Mouse (Mus musculus) kidney, postnatal 0 days (tissue): ENCODE measurements at regions not wholly inside any gene's neighbourhood (a gene's known extent, or its start where the extent isn't known, plus 50 kb on each side); places are given as distances from the start of the nearest gene placed in this dataset.

Source experiments
- ATAC-seq: fragments of 200-750 bp; cut with Nextera tagmentation; replicated peaks from 2 replicates; pipeline ENCODE4 v1.8.0; 2017; ENCODE audit warnings: low read depth, moderate number of reproducible peaks, moderate TSS enrichment, moderate library complexity; ENCODE audit not compliant: low FRiP score
- DNase-seq: peaks from one replicate; pipeline ENCODE4 v3.0.0-alpha.2; 2016; ENCODE audit warnings: low spot score
- H3K27ac ChIP-seq: fragments of 300-500 bp; sonication (generic); 2 replicates; pipeline ENCODE4 v1.5.1; 2014; ENCODE audit warnings: mild to moderate bottlenecking
- H3K27me3 ChIP-seq: fragments of 300-500 bp; sonication (generic); 2 replicates; pipeline ENCODE4 v1.6.1; 2014; ENCODE audit warnings: low read length, mixed read lengths; ENCODE audit not compliant: insufficient read depth
- H3K36me3 ChIP-seq: fragments of 300-500 bp; sonication (generic); 2 replicates; pipeline ENCODE4 v1.6.1; 2014; ENCODE audit warnings: low read length, mixed read lengths; ENCODE audit not compliant: insufficient read depth
- H3K4me1 ChIP-seq: fragments of 300-500 bp; sonication (generic); replicated peaks from 2 replicates; pipeline ENCODE4 v1.6.1; 2014; ENCODE audit warnings: antibody characterized with exemption, low read length, mixed read lengths; ENCODE audit not compliant: insufficient read depth
- H3K4me2 ChIP-seq: fragments of 300-500 bp; sonication (generic); 2 replicates; pipeline ENCODE4 v1.6.1; 2014; ENCODE audit warnings: mild to moderate bottlenecking, low read length, moderate library complexity, mixed read lengths
- H3K4me3 ChIP-seq: fragments of 300-500 bp; sonication (generic); replicated peaks from 2 replicates; pipeline ENCODE4 v1.5.1; 2014; ENCODE audit warnings: low read depth, low read length
- H3K9ac ChIP-seq: fragments of 300-500 bp; sonication (generic); 2 replicates; pipeline ENCODE4 v1.6.1; 2014; ENCODE audit warnings: low read depth, low read length
- H3K9me3 ChIP-seq: fragments of 300-500 bp; sonication (generic); replicated peaks from 2 replicates; pipeline ENCODE4 v1.6.1; 2016; ENCODE audit warnings: low read length, inconsistent platforms, mixed read lengths
- CTCF ChIP-seq: IDR thresholded peaks from 2 replicates; pipeline ENCODE4 v1.5.1; 2016; ENCODE audit warnings: antibody characterized with exemption, low read depth, mild to moderate bottlenecking, moderate library complexity
- WGBS: fragments of 180-500 bp; shearing (Covaris S2); extraction: QIAGEN DNeasy Blood & Tissue Kit; methylation state at CpG from one replicate; pipeline ENCODE4 v1.1.7; 2014; 5-methylcytosine and 5-hydroxymethylcytosine counted together

DNA sequence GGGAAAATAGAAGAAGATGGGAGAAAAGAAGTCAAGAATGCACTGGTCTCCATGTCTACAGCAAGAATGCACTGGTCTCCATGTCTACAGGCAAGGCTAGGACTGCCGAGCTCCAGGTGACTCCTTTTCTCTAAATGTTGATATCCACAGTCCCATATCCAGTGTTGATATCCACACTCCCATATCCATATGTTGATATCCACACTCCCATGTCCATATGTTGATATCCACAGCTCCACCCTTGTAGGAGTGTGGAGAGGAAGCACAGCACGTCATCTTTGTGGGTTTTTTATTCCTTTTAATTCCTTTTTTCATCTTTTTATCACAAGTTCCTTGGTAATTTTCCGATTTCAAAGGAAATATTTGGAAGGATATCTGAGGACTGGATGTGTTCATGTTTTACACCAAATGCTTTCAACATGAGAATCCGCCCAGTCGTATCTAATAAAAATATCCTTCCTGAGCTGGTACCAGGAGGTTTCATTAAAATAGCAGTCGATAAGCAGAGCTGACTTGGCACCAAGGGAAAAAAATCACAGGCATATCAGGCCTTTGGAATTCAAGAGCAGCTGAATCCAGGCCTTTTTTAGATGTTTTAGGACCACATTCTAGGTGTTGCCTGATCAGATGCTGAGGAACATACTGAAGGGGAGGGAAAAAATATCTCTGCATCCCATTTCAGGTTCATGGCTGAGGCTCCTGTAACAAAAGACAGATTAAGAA, 653.7 kb upstream of the Cdh11 start:
- Histone ChIP-seq H3K4me2 (no peak overlapping the region), H3K27ac (no peak overlapping the region), H3K4me3 (no peak overlapping the region), H3K27me3 (no peaks in the 10 kb centered on the region), H3K9ac (no peak overlapping the region), H3K9me3 (no peaks in the 10 kb centered on the region), H3K4me1 (no peaks in the 10 kb centered on the region), H3K36me3 (no peaks in the 10 kb centered on the region)
- no peak for ATAC-seq
- no peak for DNase-seq
- WGBS = 83% methylated on average over 6 of the region's 6 CpGs
- no peak for TF ChIP-seq CTCF

DNA sequence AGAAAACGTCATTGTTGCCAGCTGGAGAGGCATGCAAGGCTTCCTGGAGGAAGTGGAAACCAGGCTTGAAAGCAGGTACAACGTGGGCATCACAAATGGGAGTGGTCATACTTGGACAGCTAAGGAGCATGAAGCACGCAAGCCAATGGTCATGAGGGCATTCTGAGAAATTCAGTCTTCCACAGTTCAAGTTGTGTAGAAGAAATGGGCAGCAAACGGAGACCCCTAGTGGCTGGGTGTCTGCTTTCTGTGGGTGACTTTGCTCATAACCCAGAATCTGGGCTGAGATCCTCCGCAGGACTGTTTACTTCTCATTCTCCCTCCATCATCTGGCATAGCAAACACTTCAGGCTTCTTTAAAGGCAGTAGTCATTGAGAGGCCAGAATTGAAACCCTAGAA, 655.7 kb upstream of the Cdh11 start:
- H3K36me3 ChIP-seq = no peaks in the 10 kb centered on the region
- no peaks in the 10 kb centered on the region for H3K9me3 ChIP-seq
- no peak overlapping the region for H3K4me2 ChIP-seq
- H3K4me1 ChIP-seq = no peaks in the 10 kb centered on the region
- no peaks in the 10 kb centered on the region for H3K27me3 ChIP-seq
- H3K4me3 ChIP-seq = no peak overlapping the region
- no peak overlapping the region for H3K27ac ChIP-seq
- ATAC-seq = no peak
- peak; percentile 65 for TF ChIP-seq CTCF
- no peak overlapping the region for H3K9ac ChIP-seq
- peak; percentile 50 for DNase-seq
- 64% methylated on average over 5 of the region's 5 CpGs for WGBS

DNA sequence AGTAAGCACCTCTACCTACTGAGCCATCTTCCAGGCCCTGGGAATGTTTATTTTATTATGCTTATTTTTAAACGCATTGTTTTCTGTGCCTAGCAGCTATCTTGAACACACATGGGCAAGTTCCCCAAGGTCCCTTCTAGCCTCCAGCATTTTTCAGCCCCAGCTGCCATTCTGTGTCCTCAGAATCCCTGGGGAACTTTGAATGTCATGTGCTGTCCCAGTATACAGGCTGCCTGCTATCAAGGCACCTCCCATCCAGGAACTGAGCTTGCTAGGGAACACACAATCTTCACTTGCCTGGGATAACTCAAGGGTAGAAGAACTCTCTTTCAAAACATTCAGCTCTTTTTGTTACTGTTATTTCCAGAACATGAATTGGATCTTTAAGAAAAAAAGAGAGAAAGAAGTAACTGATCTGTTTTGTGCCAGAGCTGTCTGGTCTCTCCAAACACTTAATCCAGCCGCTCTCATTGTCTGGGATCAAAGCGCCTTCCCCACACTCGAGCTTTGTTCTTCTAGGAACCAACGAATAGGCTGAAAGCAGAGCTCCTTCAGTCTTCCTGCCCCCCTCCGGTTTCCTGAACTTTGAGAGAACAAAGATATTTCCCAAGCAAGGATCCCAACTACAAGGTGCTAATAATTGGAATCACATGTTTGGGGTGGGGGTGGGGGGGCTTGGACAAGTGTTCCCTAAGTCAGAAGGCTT, 657.1 kb upstream of the Cdh11 start:
- Histone ChIP-seq H3K9ac (no peak overlapping the region), H3K9me3 (no peaks in the 10 kb centered on the region), H3K27ac (no peak overlapping the region), H3K4me2 (no peak overlapping the region), H3K4me1 (no peaks in the 10 kb centered on the region), H3K36me3 (no peaks in the 10 kb centered on the region), H3K27me3 (no peaks in the 10 kb centered on the region), H3K4me3 (no peak overlapping the region)
- WGBS = 24% methylated on average over 6 of the region's 6 CpGs
- DNase-seq = peak; percentile 47
- ATAC-seq = no peak
- no peak for TF ChIP-seq CTCF

DNA sequence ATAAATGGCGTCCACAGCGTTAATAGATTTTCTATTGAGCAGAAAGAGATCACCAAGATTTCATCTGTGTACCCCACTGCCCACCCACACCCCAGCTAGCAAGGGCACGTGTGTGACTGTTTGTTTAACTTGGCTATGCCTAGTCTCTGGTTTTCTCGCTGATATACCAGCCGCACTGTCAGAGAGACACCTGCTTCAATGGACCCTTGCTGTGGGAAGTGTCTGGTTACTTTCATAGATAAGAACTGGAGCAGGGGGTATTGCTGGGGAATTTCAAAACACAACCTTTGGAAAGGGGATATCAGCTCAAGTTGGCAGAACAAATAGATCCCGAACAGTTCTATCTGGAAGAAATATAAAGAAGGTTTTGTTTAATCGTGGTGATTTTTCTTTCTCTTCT, 656.8 kb upstream of the Cdh5 start:
- no peaks in the 10 kb centered on the region for H3K36me3 ChIP-seq
- no peaks in the 10 kb centered on the region for H3K9me3 ChIP-seq
- WGBS = 58% methylated on average over 7 of the region's 7 CpGs
- DNase-seq = no peak
- H3K4me2 ChIP-seq = no peak overlapping the region
- no peak for ATAC-seq
- no peaks in the 10 kb centered on the region for H3K27me3 ChIP-seq
- H3K4me3 ChIP-seq = no peak overlapping the region
- H3K9ac ChIP-seq = no peak overlapping the region
- H3K27ac ChIP-seq = no peak overlapping the region
- H3K4me1 ChIP-seq = no peaks in the 10 kb centered on the region
- TF ChIP-seq CTCF = no peak

DNA sequence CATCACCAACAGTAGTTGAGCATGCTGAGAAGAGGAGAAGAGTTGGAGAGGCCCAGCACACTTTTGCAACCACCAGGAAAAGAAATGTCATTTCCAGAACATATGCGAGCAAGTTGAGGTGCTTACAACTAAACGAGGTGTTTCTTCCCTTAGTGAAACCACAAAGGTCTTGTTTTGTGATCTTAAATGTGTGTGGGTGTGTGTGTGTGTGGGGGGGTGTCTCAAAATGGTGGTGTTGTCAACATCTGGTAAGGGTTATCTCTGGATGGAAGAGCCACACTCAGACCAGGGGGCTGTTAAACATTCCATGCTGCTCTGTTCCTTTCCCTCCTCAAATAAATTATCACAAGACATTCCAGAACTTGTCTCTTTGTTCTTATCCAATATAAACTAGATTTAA, 656.0 kb upstream of the Cdh5 start:
- Histone ChIP-seq H3K36me3 (no peaks in the 10 kb centered on the region), H3K4me3 (no peak overlapping the region), H3K9me3 (no peaks in the 10 kb centered on the region), H3K4me1 (no peaks in the 10 kb centered on the region), H3K9ac (no peak overlapping the region), H3K4me2 (no peak overlapping the region), H3K27me3 (no peaks in the 10 kb centered on the region), H3K27ac (no peak overlapping the region)
- TF ChIP-seq CTCF = no peak
- DNase-seq (no peak), ATAC-seq (no peak)
- WGBS = 61% methylated on average over 2 of the region's 2 CpGs

DNA sequence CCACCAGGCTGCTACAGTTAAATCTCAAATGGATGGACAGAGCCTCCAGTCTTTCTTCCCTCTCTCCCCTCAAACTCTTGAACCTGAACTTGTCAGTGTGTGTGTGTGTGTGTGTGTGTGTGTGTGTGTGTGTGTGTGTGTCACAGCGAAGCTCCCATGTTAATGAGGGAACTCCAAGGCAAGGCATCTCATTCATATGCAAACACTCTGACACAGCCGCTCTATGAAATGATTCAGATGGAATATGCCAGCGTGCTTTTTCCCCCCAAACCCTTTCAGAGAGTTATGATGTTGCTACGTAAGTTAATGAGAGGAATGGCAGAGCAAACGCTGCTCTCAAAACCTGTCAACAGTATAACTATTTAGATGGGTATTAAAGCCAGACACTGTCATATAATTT, 653.5 kb upstream of the Cdh5 start:
- Histone ChIP-seq H3K36me3 (no peaks in the 10 kb centered on the region), H3K4me2 (no peak overlapping the region), H3K9ac (no peak overlapping the region), H3K27ac (no peak overlapping the region), H3K9me3 (no peaks in the 10 kb centered on the region), H3K4me3 (no peak overlapping the region), H3K4me1 (0 out of 2 replicates have a peak, but pooled peaks cover 4% of the 10 kb centered on the region), H3K27me3 (no peaks in the 10 kb centered on the region)
- DNase-seq (no peak), ATAC-seq (no peak)
- 82% methylated on average over 5 of the region's 5 CpGs for WGBS
- TF ChIP-seq CTCF = no peak
